Mouse (Mus musculus) cerebellum, adult 2 months (tissue): ENCODE measurements around the gene Selenok.

Source experiments
- CTCF ChIP-seq: fragments of 200-500 bp; IDR thresholded peaks from 2 replicates; pipeline ENCODE4 v1.5.1; 2011; ENCODE audit warnings: low read depth, mild to moderate bottlenecking, control low read depth, low read length, moderate library complexity, borderline replicate concordance; ENCODE audit not compliant: insufficient read depth
- POLR2A ChIP-seq: fragments of 200-500 bp; IDR thresholded peaks from 2 replicates; pipeline ENCODE4 v1.6.1; 2011; ENCODE audit warnings: low read length, control low read depth, borderline replicate concordance; ENCODE audit not compliant: insufficient read depth

DNA sequence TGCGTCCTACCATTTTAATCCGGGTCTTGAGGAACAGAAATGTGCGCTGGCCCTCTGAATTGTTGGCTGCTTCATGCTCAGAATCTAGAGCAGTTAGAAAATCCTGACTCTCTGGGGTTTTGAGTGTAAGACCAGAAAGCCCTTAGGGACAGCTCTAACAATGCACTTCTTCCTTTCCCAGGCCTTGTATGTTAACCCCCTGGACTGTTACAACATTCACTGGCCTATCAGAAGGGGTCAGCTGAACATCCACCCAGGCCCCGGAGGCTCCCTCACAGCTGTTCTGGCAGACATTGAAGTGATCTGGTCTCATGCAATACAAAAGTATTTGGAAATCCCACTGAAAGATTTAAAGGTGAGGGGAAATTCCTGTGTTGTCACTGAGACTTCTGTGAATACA, 18.0 kb downstream of the Selenok start:
- TF ChIP-seq POLR2A (no peak), CTCF (no peak)
